Comparison of ENCODE assay signal across 8 mouse cellular contexts in the genomic region with DNA sequence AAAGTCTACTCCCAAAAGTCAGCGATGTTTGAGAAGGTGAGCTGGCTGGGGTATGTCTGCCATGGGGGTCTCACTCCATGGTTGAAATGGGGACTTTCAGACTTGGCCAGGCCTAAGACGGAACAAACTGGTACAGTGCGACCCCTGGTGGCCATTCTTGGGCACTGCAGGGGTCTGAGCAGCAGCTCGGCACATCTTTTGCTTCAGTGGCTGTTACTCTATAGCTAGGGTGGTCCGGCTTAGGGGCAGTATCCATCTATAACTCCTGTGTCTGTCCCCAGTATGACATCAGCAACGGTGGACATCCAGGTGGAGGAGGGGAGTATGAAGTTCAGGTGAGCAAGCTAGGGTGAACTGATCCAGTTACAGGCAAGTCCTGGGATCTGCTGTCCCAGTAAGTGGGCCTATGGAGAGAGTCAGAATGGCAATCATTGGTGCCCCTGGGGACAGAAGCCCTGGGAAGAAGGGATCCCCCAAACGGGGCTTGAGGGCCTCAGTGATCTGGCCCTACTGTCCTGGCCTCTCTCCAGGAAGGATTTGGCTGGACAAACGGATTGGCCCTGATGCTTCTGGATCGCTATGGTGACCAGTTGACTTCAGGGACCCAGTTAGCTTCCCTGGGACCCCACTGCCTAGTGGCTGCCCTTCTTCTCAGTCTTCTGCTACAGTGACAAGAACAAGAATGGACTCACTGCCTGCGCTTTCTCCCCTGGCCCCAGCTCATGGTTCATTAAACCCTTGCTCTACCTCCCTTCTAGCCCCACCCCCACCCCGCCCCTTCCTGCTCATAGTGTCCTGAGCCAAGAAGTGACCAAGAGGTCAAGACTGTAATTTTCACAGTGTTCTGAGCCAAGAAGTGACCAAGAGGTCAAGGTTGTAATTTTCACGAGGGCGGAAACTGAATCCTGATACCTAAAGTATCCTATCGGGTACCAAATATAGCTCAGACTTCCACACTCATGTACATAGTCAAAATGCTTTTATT. TPM values are rescaled to one million over a fixed set of nuclear protein-coding genes. Genes with fewer than 3 reads are reported as not detected.
DNase-seq lines count a peak whose midpoint lies in the region; ATAC-seq lines count a peak whose summit lies in the region.

No protein-coding gene starts in this region.

- DNase-seq in Muller cell, postnatal 12 days (ENCODE audit: inconsistent ontology term): peak; percentile 84
- peak; percentile 60 to 77 for DNase-seq in cerebellum, adult 18-20 months
- DNase-seq in forelimb bud, embryonic 11.5 days (ENCODE audit: low read depth, low spot score): peak; percentile 80
- DNase-seq in left cerebral cortex, adult 18-20 months (ENCODE audit: low spot score in 2 of 2): peak; percentile 56 to 72
- DNase-seq in right cerebral cortex, postnatal 14 days: peak; percentile 73
- peak; percentile 68 to 78 for DNase-seq in urinary bladder, postnatal 4 days (ENCODE audit: low spot score in 2 of 2)

- no peak overlapping the region for H3K4me3 ChIP-seq in hindbrain, embryonic 15.5 days

- no peak overlapping the region for H3K4me2 ChIP-seq in hindbrain, embryonic 15.5 days

- H3K9me3 ChIP-seq in hindbrain, embryonic 15.5 days: no peaks in the 10 kb centered on the region

- no peak overlapping the region for H3K9ac ChIP-seq in hindbrain, embryonic 15.5 days

- peaks cover 19% of the 10 kb centered on the region for H3K4me1 ChIP-seq in hindbrain, embryonic 15.5 days (replicated peaks)

- H3K27ac ChIP-seq in hindbrain, embryonic 15.5 days (replicated peaks): peak overlapping the region; percentile 43; the same call in 1 of the 2 replicates

- 26% methylated on average over 14 of the region's 14 CpGs for WGBS in hindbrain, embryonic 15.5 days

- no peaks in the 10 kb centered on the region for H3K27me3 ChIP-seq in hindbrain, embryonic 15.5 days

- ATAC-seq in hindbrain, embryonic 15.5 days (ENCODE audit: low FRiP score, low read depth): peak; percentile 59
- peak; percentile 83 for ATAC-seq in megakaryocyte progenitor cell, adult 5-6 weeks (replicated peaks; ENCODE audit: poor library complexity)

- peaks cover 13% of the 10 kb centered on the region for H3K36me3 ChIP-seq in hindbrain, embryonic 15.5 days

RNA-seq across cellular contexts. Expression of gene Treh, which starts 12.6 kb away (rescaled TPM):
- polyA plus RNA-seq in hindbrain, embryonic 15.5 days (2015; fragmentation: Nextera tagmentation; extraction: Ambion mirVana): not detected in 2 replicates
- not detected for total RNA-seq in left cerebral cortex, adult 18-20 months (2021)
- not detected in 2 replicates for total RNA-seq in megakaryocyte progenitor cell, adult 5-6 weeks (2015)
- not detected in 2 replicates for total RNA-seq in megakaryocyte progenitor cell, adult 5-6 weeks (2017)

RNA-seq across cellular contexts. Expression of gene Phldb1, which starts 49.4 kb away (rescaled TPM):
- 46.4 and 46.8 TPM in 2 replicates for polyA plus RNA-seq in hindbrain, embryonic 15.5 days (2015; fragmentation: Nextera tagmentation; extraction: Ambion mirVana)
- total RNA-seq in left cerebral cortex, adult 18-20 months (2021): 10 to 100 TPM; 59.0 to 67.4 TPM
- total RNA-seq in megakaryocyte progenitor cell, adult 5-6 weeks (2015): 0.64 and 1.4 TPM in 2 replicates
- 2.7 and 5.7 TPM in 2 replicates for total RNA-seq in megakaryocyte progenitor cell, adult 5-6 weeks (2017)

Comparison
In these comparisons a context has a peak if more than half of its experiments do, and no peak if none do; other contexts are left out.
1. RNA of gene Phldb1, which starts 49.4 kb away (total RNA-seq): 59.0 to 67.4 TPM in left cerebral cortex, adult 18-20 months; 0.64 to 5.7 TPM in megakaryocyte progenitor cell, adult 5-6 weeks; every median in the first group is over 4 times any median in the second.
2. Peak in every context shown above with its lines, with median percentiles within 50 percentile points of each other: DNase-seq.